In genomic region chr12:85131361-85131760, GRCm38 (mm10) we compare ENCODE assay signal across 21 mouse cellular contexts. TPM values are rescaled to one million over a fixed set of nuclear protein-coding genes. Genes with fewer than 3 reads are reported as not detected.
DNase-seq lines count a peak whose midpoint lies in the region; TF ChIP-seq lines count a peak whose summit lies in the region.
"Had no signal": no experiment of that assay in that cellular context is flagged by ENCODE, and none has a peak within 500 bp of the region (broad histone marks: within the 10 kb centered on the region; RNA-seq: fewer than 3 reads in every experiment).

No protein-coding gene starts in this region.

- no peak overlapping the region for H3K4me3 ChIP-seq in layer of hippocampus, adult 2 months
- H3K4me3 ChIP-seq: embryonic facial prominence, embryonic 13.5 days; embryonic facial prominence, embryonic 15.5 days; erythroblast, embryonic 14.5 days; forebrain, embryonic 10.5 days; forebrain, embryonic 12.5 days had no signal

- TF ChIP-seq CTCF in layer of hippocampus, adult 2 months (conservative IDR thresholded peaks at IDR 0.05): no peak

- H3K27ac ChIP-seq in layer of hippocampus, adult 2 months: peak overlapping the region; percentile 28; the same call in 1 of the 2 replicates
- H3K27ac ChIP-seq: embryonic facial prominence, embryonic 13.5 days; embryonic facial prominence, embryonic 15.5 days; forebrain, embryonic 10.5 days; forebrain, embryonic 12.5 days had no signal

- no peak for DNase-seq in layer of hippocampus, adult 2 months (ENCODE audit: low spot score in 2 of 2)
- DNase-seq in layer of hippocampus, postnatal 36 days: no peak
- DNase-seq in ES-CJ7 (ENCODE audit: low read depth, low spot score): peak; percentile 51
- peak; percentile 60 for DNase-seq in ZHBTc4 (ENCODE audit: low read depth, low spot score)
- no peak for DNase-seq in lung, postnatal 10 days
- DNase-seq: adrenal gland, adult 2 months; adrenal gland, postnatal 10 days; adrenal gland, postnatal 25 days; cerebellum, adult 11 months; cerebellum, adult 18-20 months; cerebellum, adult 8-10 months; cerebellum, adult 9-11 months; cerebellum, postnatal 14 days; cerebellum, postnatal 36 days; embryo, embryonic 11 days had no signal

RNA-seq across cellular contexts. Expression of gene Rps6kl1, which starts 19.7 kb away (rescaled TPM):
- total RNA-seq in layer of hippocampus, adult 2 months (2021): 10 to 100 TPM; 39.0 to 40.0 TPM
- 10 to 100 TPM; 39.9 to 40.2 TPM for total RNA-seq in layer of hippocampus, postnatal 36 days (2021)
- total RNA-seq: common myeloid progenitor, adult 5-6 weeks had no signal

RNA-seq across cellular contexts. Expression of gene Dlst, which starts 20.7 kb away (rescaled TPM):
- 100 to 1,000 TPM; 145 to 155 TPM for total RNA-seq in layer of hippocampus, adult 2 months (2021)
- total RNA-seq in layer of hippocampus, postnatal 36 days (2021): 100 to 1,000 TPM; 145 to 152 TPM

RNA-seq across cellular contexts. Expression of gene Prox2, which starts 20.8 kb away (rescaled TPM):
- total RNA-seq in layer of hippocampus, adult 2 months (2021): 1 to 10 TPM; 2.0 to 2.2 TPM
- total RNA-seq in layer of hippocampus, postnatal 36 days (2021): 1 to 10 TPM; 1.7 to 2.0 TPM

RNA-seq across cellular contexts. Expression of gene Pgf, which starts 46.2 kb away (rescaled TPM):
- 1 to 10 TPM; 4.7 to 5.2 TPM for total RNA-seq in layer of hippocampus, adult 2 months (2021)
- 1 to 10 TPM; 4.2 to 4.5 TPM for total RNA-seq in layer of hippocampus, postnatal 36 days (2021)
- total RNA-seq: common myeloid progenitor, adult 5-6 weeks had no signal

Comparison
In these comparisons a context has a peak if more than half of its experiments do, and no peak if none do; other contexts are left out.
1. DNase-seq: peak in ES-CJ7 (single experiment) and ZHBTc4 (single experiment); none in layer of hippocampus, adult 2 months (0 of 2), layer of hippocampus, postnatal 36 days (0 of 2) and lung, postnatal 10 days (single experiment).